Comparison of ENCODE assay signal across 17 mouse cellular contexts in the genomic region with DNA sequence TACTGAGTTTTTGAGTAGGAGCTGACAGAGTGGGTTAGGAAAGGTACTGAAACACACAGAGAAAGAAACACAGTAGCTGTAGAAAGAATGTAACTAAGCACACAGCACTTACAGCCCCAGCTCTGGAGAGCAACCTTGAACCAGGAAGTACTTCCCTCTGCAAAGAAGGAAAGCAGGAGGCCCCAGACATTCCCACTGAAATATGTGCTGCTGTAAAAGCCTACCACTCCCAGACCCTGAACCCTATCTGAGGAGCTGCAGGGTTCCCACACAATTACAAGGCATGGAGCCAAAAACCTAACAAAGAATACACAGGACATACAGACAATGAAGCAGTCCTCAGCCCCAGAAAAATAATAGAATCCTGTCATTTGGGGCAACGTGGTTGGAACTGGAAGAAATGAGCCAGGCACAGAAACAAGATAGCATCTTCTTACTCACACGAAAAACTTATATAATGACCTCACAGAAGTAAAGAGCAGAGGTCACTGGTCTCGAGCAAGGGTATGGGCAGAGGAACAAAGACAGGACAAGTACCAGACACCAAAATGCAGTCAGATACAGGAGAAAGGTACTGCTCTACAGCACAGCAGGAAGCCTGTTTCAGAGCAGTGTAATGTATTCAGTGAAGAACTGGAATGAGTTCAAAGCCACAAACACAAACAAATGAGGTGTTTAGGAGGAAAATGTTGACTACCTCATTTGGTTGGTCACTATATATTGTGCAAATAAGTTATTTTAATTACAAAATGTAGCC. TPM values are rescaled to one million over a fixed set of nuclear protein-coding genes. Genes with fewer than 3 reads are reported as not detected.
DNase-seq lines count a peak whose midpoint lies in the region; ATAC-seq lines count a peak whose summit lies in the region.
"Had no signal": no experiment of that assay in that cellular context is flagged by ENCODE, and none has a peak within 500 bp of the region (broad histone marks: within the 10 kb centered on the region; RNA-seq: fewer than 3 reads in every experiment).

No protein-coding gene starts in this region.

- H3K27ac ChIP-seq in heart, embryonic 13.5 days (replicated peaks): peak overlapping the region; percentile 70
- H3K27ac ChIP-seq in lung, embryonic 15.5 days: peak overlapping the region; percentile 19; the same call in 1 of the 2 replicates
- H3K27ac ChIP-seq in intestine, embryonic 15.5 days: 0 out of 2 replicates have a peak overlapping the region, but pooled peaks have one; percentile 19
- H3K27ac ChIP-seq: gastrocnemius, adult 2 months; left cerebral cortex, adult 2 months had no signal

- no peak overlapping the region for H3K9ac ChIP-seq in heart, embryonic 13.5 days
- no peak overlapping the region for H3K9ac ChIP-seq in lung, embryonic 15.5 days
- no peak overlapping the region for H3K9ac ChIP-seq in intestine, embryonic 15.5 days

- H3K4me2 ChIP-seq in heart, embryonic 13.5 days: no peak overlapping the region
- H3K4me2 ChIP-seq in lung, embryonic 15.5 days: no peak overlapping the region
- H3K4me2 ChIP-seq in intestine, embryonic 15.5 days (replicated peaks): no peak overlapping the region

- H3K27me3 ChIP-seq in heart, embryonic 13.5 days (replicated peaks): no peaks in the 10 kb centered on the region
- H3K27me3 ChIP-seq in lung, embryonic 15.5 days: no peaks in the 10 kb centered on the region
- H3K27me3 ChIP-seq in intestine, embryonic 15.5 days (replicated peaks): no peaks in the 10 kb centered on the region
- H3K27me3 ChIP-seq: Patski had no signal

- H3K36me3 ChIP-seq in heart, embryonic 13.5 days: no peaks in the 10 kb centered on the region
- no peaks in the 10 kb centered on the region for H3K36me3 ChIP-seq in lung, embryonic 15.5 days
- H3K36me3 ChIP-seq in intestine, embryonic 15.5 days: no peaks in the 10 kb centered on the region

- no peak for ATAC-seq in heart, embryonic 13.5 days (ENCODE audit: extremely low read depth, insufficient number of reproducible peaks, low FRiP score, low TSS enrichment)
- peak; percentile 12; the same call in 1 of the 2 replicates for ATAC-seq in lung, embryonic 15.5 days (ENCODE audit: borderline replicate concordance, extremely low read depth, low FRiP score, low TSS enrichment)
- peak; percentile 68; the same call in 1 of the 2 replicates for ATAC-seq in intestine, embryonic 15.5 days
- ATAC-seq: midbrain, embryonic 16.5 days; Patski had no signal

- no peak overlapping the region for H3K4me3 ChIP-seq in heart, embryonic 13.5 days
- no peak overlapping the region for H3K4me3 ChIP-seq in lung, embryonic 15.5 days
- H3K4me3 ChIP-seq in intestine, embryonic 15.5 days (replicated peaks): no peak overlapping the region
- H3K4me3 ChIP-seq: gastrocnemius, adult 2 months; left cerebral cortex, adult 2 months had no signal

- intact Hi-C loops in heart, postnatal 14 days (cut with DNase I): no loop called here

- H3K4me1 ChIP-seq in heart, embryonic 13.5 days: peaks cover 28% of the 10 kb centered on the region
- H3K4me1 ChIP-seq in lung, embryonic 15.5 days: peaks cover 9% of the 10 kb centered on the region; the same call in 1 of the 2 replicates
- 0 out of 2 replicates have a peak, but pooled peaks cover 12% of the 10 kb centered on the region for H3K4me1 ChIP-seq in intestine, embryonic 15.5 days (replicated peaks)

- WGBS in heart, embryonic 13.5 days: 24% methylated on average over 3 of the region's 3 CpGs
- whole genome bisulfite sequencing in lung, embryonic 15.5 days: 29% methylated on average over 3 of the region's 3 CpGs
- 30% methylated on average over 3 of the region's 3 CpGs for WGBS in intestine, embryonic 15.5 days

- no peak for DNase-seq in heart, postnatal 14 days
- no peak for DNase-seq in lung, adult 18-20 months
- DNase-seq in ZHBTc4 (ENCODE audit: low read depth, low spot score): peak; percentile 41
- DNase-seq in layer of hippocampus, postnatal 25 days (ENCODE audit: extremely low spot score in 1 of 2, low spot score in 1 of 2): no peak
- DNase-seq in left cerebral cortex, adult 9 months (ENCODE audit: low spot score in 2 of 2): no peak
- DNase-seq: cerebellum, adult 8-10 months; embryo, embryonic 11 days; gastrocnemius, adult 2 months; kidney, adult 8-10 months; right cerebral cortex, postnatal 4 days; thymus, postnatal 36 days had no signal

- no peaks in the 10 kb centered on the region; the same call in 1 of the 2 replicates for H3K9me3 ChIP-seq in heart, embryonic 13.5 days
- no peaks in the 10 kb centered on the region for H3K9me3 ChIP-seq in lung, embryonic 15.5 days
- no peaks in the 10 kb centered on the region for H3K9me3 ChIP-seq in intestine, embryonic 15.5 days

RNA-seq across cellular contexts. Expression of gene Smyd3, which starts 31.9 kb away (rescaled TPM):
- polyA plus RNA-seq in heart, embryonic 13.5 days (2015; fragmentation: Nextera tagmentation; extraction: Ambion mirVana): 9.6 and 9.7 TPM in 2 replicates
- total RNA-seq in heart, postnatal 14 days (2021): 1 to 10 TPM; 5.9 to 9.3 TPM
- 16.9 and 18.3 TPM in 2 replicates for polyA plus RNA-seq in lung, embryonic 15.5 days (2015; fragmentation: Nextera tagmentation; extraction: Ambion mirVana)
- 15.3 and 18.1 TPM in 2 replicates for polyA plus RNA-seq in intestine, embryonic 15.5 days (2015; fragmentation: Nextera tagmentation; extraction: Ambion mirVana)
- total RNA-seq in layer of hippocampus, postnatal 25 days (2021): 10 to 100 TPM; 19.7 to 20.4 TPM

Comparison
In these comparisons a context has a peak if more than half of its experiments do, and no peak if none do; other contexts are left out.
1. H3K27ac ChIP-seq: peak in every context shown above with its lines; median percentile 70 in heart, embryonic 13.5 days; 19 in lung, embryonic 15.5 days; 19 in intestine, embryonic 15.5 days.